Mouse (Mus musculus): ENCODE results near the gene 4930524J08Rik. TPM values are rescaled to one million over a fixed set of nuclear protein-coding genes. Genes with fewer than 3 reads are reported as not detected.

4930524J08Rik gene
- total RNA-seq (2022) = 1 to 10 TPM; 1.2 to 2.2 (median 1.7) TPM

GRCm38 (mm10) chr5:99978699-99979442, at the start of gene 4930524J08Rik, which contains the start of gene Hnrnpd:
TSS of gene 4930524J08Rik (plus strand) at chr5:99979061.
TSS of gene Hnrnpd (minus strand) at chr5:99978938.
- peak; percentile 93 for DNase-seq

- DNase-seq = no peak
Measured at GRCm38 (mm10) chr5:99931910-99932309, 47.0 kb upstream of the 4930524J08Rik start.

- DNase-seq = no peak
Measured at GRCm38 (mm10) chr5:99939440-99939839, 39.4 kb upstream of the 4930524J08Rik start.

GRCm38 (mm10) chr5:99941273-99941672, 37.6 kb upstream of the 4930524J08Rik start:
- no peak for DNase-seq

- DNase-seq = peak; percentile 34
Measured at GRCm38 (mm10) chr5:99941776-99942502, 36.9 kb upstream of the 4930524J08Rik start.

GRCm38 (mm10) chr5:99952513-99952912, 26.3 kb upstream of the 4930524J08Rik start:
- DNase-seq = no peak

GRCm38 (mm10) chr5:99953883-99954282, 25.0 kb upstream of the 4930524J08Rik start:
- no peak for DNase-seq

GRCm38 (mm10) chr5:99958666-99959065, 20.2 kb upstream of the 4930524J08Rik start:
- no peak for DNase-seq

- no peak for DNase-seq
Measured at GRCm38 (mm10) chr5:99959236-99959936, 19.5 kb upstream of the 4930524J08Rik start.

GRCm38 (mm10) chr5:99959960-99960359, 18.9 kb upstream of the 4930524J08Rik start:
- DNase-seq = no peak

GRCm38 (mm10) chr5:99973941-99974340, 4.9 kb upstream of the 4930524J08Rik start:
- DNase-seq = peak; percentile 18

- DNase-seq = no peak
Measured at GRCm38 (mm10) chr5:99975061-99975460, 3.8 kb upstream of the 4930524J08Rik start.

- DNase-seq = no peak
Measured at GRCm38 (mm10) chr5:99975776-99976175, 3.1 kb upstream of the 4930524J08Rik start.

GRCm38 (mm10) chr5:99976334-99976955, 2.4 kb upstream of the 4930524J08Rik start:
- no peak for DNase-seq

GRCm38 (mm10) chr5:99977516-99978301, 1.2 kb upstream of the 4930524J08Rik start:
- peak; percentile 76 for DNase-seq

- no peak for DNase-seq
Measured at GRCm38 (mm10) chr5:99983452-99984061, 4.7 kb downstream of the 4930524J08Rik start.

- no peak for DNase-seq
Measured at GRCm38 (mm10) chr5:99994166-99994565, 15.3 kb downstream of the 4930524J08Rik start.

GRCm38 (mm10) chr5:99994680-99995079, 15.8 kb downstream of the 4930524J08Rik start:
- no peak for DNase-seq

- no peak for DNase-seq
Measured at GRCm38 (mm10) chr5:100000048-100000447, 21.2 kb downstream of the 4930524J08Rik start.

- no peak for DNase-seq
Measured at GRCm38 (mm10) chr5:100000500-100000899, 21.6 kb downstream of the 4930524J08Rik start.

GRCm38 (mm10) chr5:100003895-100004294, 25.0 kb downstream of the 4930524J08Rik start:
- DNase-seq = no peak

Measured in adrenal gland, adult 8-10 months (tissue).